8 mouse cellular contexts compared by ENCODE assay signal in the genomic region with DNA sequence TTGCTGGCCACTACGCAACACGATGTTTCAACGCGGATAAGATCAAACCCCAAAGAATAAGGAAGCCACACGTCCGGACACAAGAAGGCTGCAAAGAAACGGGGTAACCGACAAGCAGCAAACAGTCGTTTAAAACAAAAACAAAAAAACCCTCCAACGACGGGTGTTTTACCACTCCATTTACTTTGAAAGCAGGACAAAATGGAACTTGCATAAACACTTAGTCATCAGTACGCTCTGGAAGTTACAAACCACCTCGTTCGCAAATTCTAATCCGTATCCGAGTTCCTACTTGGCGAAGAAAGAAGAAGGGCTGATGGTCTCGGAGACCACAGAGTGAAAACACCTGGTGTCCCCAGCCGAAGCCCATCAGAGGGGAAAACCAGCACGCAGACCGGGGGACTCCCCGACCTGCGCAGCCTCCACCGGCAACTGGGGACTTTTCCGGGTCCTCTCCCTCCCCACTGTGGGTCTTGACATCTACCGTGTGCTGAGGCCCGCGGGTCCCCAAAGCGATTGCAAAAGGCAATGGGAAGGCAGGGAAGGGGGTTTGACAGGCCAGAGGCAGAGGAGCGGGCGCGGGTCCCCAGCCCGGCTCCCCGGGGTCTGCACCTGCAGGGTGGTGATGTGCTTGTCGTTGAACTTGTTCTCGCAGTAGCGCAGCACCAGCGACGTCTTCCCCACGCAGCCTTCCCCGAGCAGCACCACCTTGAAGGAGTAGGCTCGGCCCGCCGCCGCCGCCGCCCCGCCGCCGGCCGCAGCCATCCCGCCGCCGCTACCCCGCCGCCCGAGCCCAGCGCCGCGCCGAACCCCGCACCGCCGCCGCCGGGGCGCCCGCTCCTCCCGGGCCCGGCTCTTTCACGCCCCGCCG. TPM values are rescaled to one million over a fixed set of nuclear protein-coding genes. Genes with fewer than 3 reads are reported as not detected.
DNase-seq lines count a peak whose midpoint lies in the region; ATAC-seq lines count a peak whose summit lies in the region.

No protein-coding gene starts in this region.

- H3K4me2 ChIP-seq in forebrain, embryonic 11.5 days (ENCODE audit: low read depth, low read length, severe bottlenecking): peak overlapping the region; percentile 88
- peak overlapping the region; percentile 81 for H3K4me2 ChIP-seq in hindbrain, embryonic 16.5 days (ENCODE audit: low read length)
- H3K4me2 ChIP-seq in liver, embryonic 15.5 days: peak overlapping the region; percentile 84
- peak overlapping the region; percentile 80 for H3K4me2 ChIP-seq in neural tube, embryonic 12.5 days (replicated peaks)

- H3K4me3 ChIP-seq in forebrain, embryonic 11.5 days (ENCODE audit: low read depth, low read length): peak overlapping the region; percentile 89
- H3K4me3 ChIP-seq in hindbrain, embryonic 16.5 days (ENCODE audit: low read length): peak overlapping the region; percentile 76
- H3K4me3 ChIP-seq in liver, embryonic 15.5 days (replicated peaks): peak overlapping the region; percentile 90
- H3K4me3 ChIP-seq in neural tube, embryonic 12.5 days: peak overlapping the region; percentile 88

- no peaks in the 10 kb centered on the region for H3K9me3 ChIP-seq in forebrain, embryonic 11.5 days (ENCODE audit: control insufficient read depth, low read length)
- no peaks in the 10 kb centered on the region for H3K9me3 ChIP-seq in hindbrain, embryonic 16.5 days (ENCODE audit: control insufficient read depth, low read length)
- H3K9me3 ChIP-seq in liver, embryonic 15.5 days (replicated peaks): no peaks in the 10 kb centered on the region
- no peaks in the 10 kb centered on the region for H3K9me3 ChIP-seq in neural tube, embryonic 12.5 days

- WGBS in forebrain, embryonic 11.5 days: 3% methylated on average over 61 of the region's 73 CpGs
- 1% methylated on average over 35 of the region's 73 CpGs for WGBS in hindbrain, embryonic 16.5 days
- WGBS in liver, embryonic 15.5 days (ENCODE audit: insufficient replicate concordance): under 1% methylated on average over 73 of the region's 73 CpGs
- 2% methylated on average over 73 of the region's 73 CpGs for WGBS in neural tube, embryonic 12.5 days

- H3K9ac ChIP-seq in forebrain, embryonic 11.5 days (ENCODE audit: low read length): peak overlapping the region; percentile 92
- peak overlapping the region; percentile 95 for H3K9ac ChIP-seq in hindbrain, embryonic 16.5 days (ENCODE audit: low read depth, low read length)
- H3K9ac ChIP-seq in liver, embryonic 15.5 days: peak overlapping the region; percentile 95
- peak overlapping the region; percentile 89 for H3K9ac ChIP-seq in neural tube, embryonic 12.5 days

- ATAC-seq in forebrain, embryonic 11.5 days (replicated peaks; ENCODE audit: low FRiP score): peak; percentile 69
- ATAC-seq in hindbrain, embryonic 16.5 days: peak; percentile 71
- ATAC-seq in liver, embryonic 15.5 days (ENCODE audit: insufficient read depth): peak; percentile 80
- ATAC-seq in neural tube, embryonic 12.5 days (ENCODE audit: low FRiP score, low read depth): peak; percentile 62

- no peaks in the 10 kb centered on the region for H3K36me3 ChIP-seq in forebrain, embryonic 11.5 days (ENCODE audit: control insufficient read depth, insufficient read depth, low read length)
- H3K36me3 ChIP-seq in hindbrain, embryonic 16.5 days (ENCODE audit: control insufficient read depth, insufficient read depth, low read length): no peaks in the 10 kb centered on the region
- no peaks in the 10 kb centered on the region; the same call in 1 of the 2 replicates for H3K36me3 ChIP-seq in liver, embryonic 15.5 days (replicated peaks)
- no peaks in the 10 kb centered on the region for H3K36me3 ChIP-seq in neural tube, embryonic 12.5 days

- DNase-seq in ovary, postnatal 10 days (ENCODE audit: low spot score): peak; percentile 37
- no peak for DNase-seq in ovary, postnatal 36 days (ENCODE audit: low spot score)
- peak; percentile 73 for DNase-seq in adrenal gland, adult 2 months
- peak; percentile 73 for DNase-seq in forebrain, embryonic 11.5 days (ENCODE audit: low spot score)
- peak; percentile 24 to 62 for DNase-seq in urinary bladder, postnatal 4 days (ENCODE audit: low spot score in 2 of 2)

- no peaks in the 10 kb centered on the region for H3K27me3 ChIP-seq in forebrain, embryonic 11.5 days (ENCODE audit: control insufficient read depth, insufficient read depth, low read length)
- H3K27me3 ChIP-seq in hindbrain, embryonic 16.5 days (replicated peaks; ENCODE audit: control insufficient read depth, insufficient read depth, low read length): no peaks in the 10 kb centered on the region
- no peaks in the 10 kb centered on the region for H3K27me3 ChIP-seq in liver, embryonic 15.5 days
- H3K27me3 ChIP-seq in neural tube, embryonic 12.5 days (replicated peaks): no peaks in the 10 kb centered on the region

- peaks cover 7% of the 10 kb centered on the region for H3K4me1 ChIP-seq in forebrain, embryonic 11.5 days (replicated peaks; ENCODE audit: control insufficient read depth, insufficient read depth, low read length)
- peaks cover 27% of the 10 kb centered on the region for H3K4me1 ChIP-seq in hindbrain, embryonic 16.5 days (ENCODE audit: control insufficient read depth, insufficient read depth, low read depth, low read length)
- H3K4me1 ChIP-seq in liver, embryonic 15.5 days (replicated peaks): peaks cover 44% of the 10 kb centered on the region
- peaks cover 29% of the 10 kb centered on the region for H3K4me1 ChIP-seq in neural tube, embryonic 12.5 days

- H3K27ac ChIP-seq in forebrain, embryonic 11.5 days (ENCODE audit: low read depth, low read length): peak overlapping the region; percentile 75
- peak overlapping the region; percentile 93 for H3K27ac ChIP-seq in hindbrain, embryonic 16.5 days (ENCODE audit: low read depth, low read length)
- H3K27ac ChIP-seq in liver, embryonic 15.5 days (replicated peaks): peak overlapping the region; percentile 87
- H3K27ac ChIP-seq in neural tube, embryonic 12.5 days: peak overlapping the region; percentile 82

RNA-seq across cellular contexts. Expression of a gene that starts 0.6 kb away (rescaled TPM):
- total RNA-seq in adrenal gland, adult 2 months (2021): 10 to 100 TPM; 51.2 to 53.6 TPM
- polyA plus RNA-seq in adrenal gland, adult 2 months (2012; rRNA removed): 63.1 and 64.0 TPM in 2 replicates
- polyA plus RNA-seq in forebrain, embryonic 11.5 days (2014; fragmentation: Nextera tagmentation; extraction: Ambion mirVana): 10.0 and 11.9 TPM in 2 replicates
- 7.0 TPM in 2 replicates for polyA plus RNA-seq in hindbrain, embryonic 16.5 days (2015; fragmentation: Nextera tagmentation; extraction: Ambion mirVana)
- 2.4 and 3.3 TPM in 2 replicates for polyA plus RNA-seq in liver, embryonic 15.5 days (2015; fragmentation: Nextera tagmentation; extraction: Ambion mirVana)
- 15.0 and 15.9 TPM in 2 replicates for polyA plus RNA-seq in neural tube, embryonic 12.5 days (2016; fragmentation: Nextera tagmentation; extraction: Ambion mirVana)

RNA-seq across cellular contexts. Expression of a gene that starts 47.5 kb away (rescaled TPM):
- total RNA-seq in adrenal gland, adult 2 months (2021): 10 to 100 TPM; 28.6 to 30.6 TPM
- polyA plus RNA-seq in adrenal gland, adult 2 months (2012; rRNA removed): 7.8 and 12.1 TPM in 2 replicates
- 32.6 and 33.7 TPM in 2 replicates for polyA plus RNA-seq in forebrain, embryonic 11.5 days (2014; fragmentation: Nextera tagmentation; extraction: Ambion mirVana)
- polyA plus RNA-seq in hindbrain, embryonic 16.5 days (2015; fragmentation: Nextera tagmentation; extraction: Ambion mirVana): 34.0 and 34.1 TPM in 2 replicates
- 8.3 and 8.9 TPM in 2 replicates for polyA plus RNA-seq in liver, embryonic 15.5 days (2015; fragmentation: Nextera tagmentation; extraction: Ambion mirVana)
- polyA plus RNA-seq in neural tube, embryonic 12.5 days (2016; fragmentation: Nextera tagmentation; extraction: Ambion mirVana): 42.5 and 43.8 TPM in 2 replicates
